Mouse (Mus musculus): ENCODE results near the gene Ccdc181. TPM values are rescaled to one million over a fixed set of nuclear protein-coding genes. Genes with fewer than 3 reads are reported as not detected.

Ccdc181 gene
- polyA plus RNA-seq, 1 experiment: 0.92 TPM

DNA sequence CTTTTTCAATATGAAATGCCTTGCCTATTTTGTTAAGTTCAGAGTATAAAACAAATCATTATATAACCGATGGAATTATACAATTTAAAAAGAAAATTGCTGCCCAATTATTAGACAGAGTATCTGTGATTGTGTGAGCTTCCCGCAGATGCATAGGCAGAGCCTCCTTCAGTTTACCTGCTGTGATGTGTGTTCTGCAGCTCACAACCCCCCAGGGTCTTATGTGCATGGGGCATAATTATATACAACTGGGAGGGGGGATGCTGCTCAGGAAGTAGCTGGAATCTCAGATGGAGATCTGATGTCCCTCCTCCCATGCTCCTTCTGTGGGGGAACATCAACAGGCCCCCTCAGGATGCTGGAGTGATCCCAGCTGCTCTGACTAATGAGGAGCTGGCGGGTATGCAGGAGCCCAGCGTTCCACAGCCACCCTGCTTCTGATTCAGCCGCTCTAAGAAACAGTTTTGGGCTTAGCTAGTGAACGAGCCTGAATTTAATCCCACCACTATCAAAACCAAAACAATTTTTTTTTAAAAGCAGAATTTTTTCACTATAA, 51.3 kb downstream of the Ccdc181 start:
- no peaks in the 10 kb centered on the region for H3K4me1 ChIP-seq (ENCODE audit: control insufficient read depth, insufficient read depth, insufficient read length)
- TF ChIP-seq POLR2A (IDR thresholded peaks at IDR 0.05; ENCODE audit: low read depth, low read length) (no peak), CTCF (IDR thresholded peaks at IDR 0.05; ENCODE audit: extremely low read depth, insufficient read depth, insufficient read length, insufficient replicate concordance) (no peak)
- DNase-seq (ENCODE audit: low read depth in 1 of 2, low spot score in 2 of 2): no peak
- no peak overlapping the region for H3K4me3 ChIP-seq (ENCODE audit: extremely low read depth, insufficient read depth, insufficient read length)
- H3K27ac ChIP-seq (ENCODE audit: insufficient read depth, low read length): no peak overlapping the region
- no peaks in the 10 kb centered on the region for H3K36me3 ChIP-seq (ENCODE audit: control insufficient read depth, insufficient read depth, low read length)
- H3K27me3 ChIP-seq (ENCODE audit: control insufficient read depth, insufficient read depth, low read length): no peaks in the 10 kb centered on the region
- 85% methylated on average over 6 of the region's 6 CpGs for WGBS

DNA sequence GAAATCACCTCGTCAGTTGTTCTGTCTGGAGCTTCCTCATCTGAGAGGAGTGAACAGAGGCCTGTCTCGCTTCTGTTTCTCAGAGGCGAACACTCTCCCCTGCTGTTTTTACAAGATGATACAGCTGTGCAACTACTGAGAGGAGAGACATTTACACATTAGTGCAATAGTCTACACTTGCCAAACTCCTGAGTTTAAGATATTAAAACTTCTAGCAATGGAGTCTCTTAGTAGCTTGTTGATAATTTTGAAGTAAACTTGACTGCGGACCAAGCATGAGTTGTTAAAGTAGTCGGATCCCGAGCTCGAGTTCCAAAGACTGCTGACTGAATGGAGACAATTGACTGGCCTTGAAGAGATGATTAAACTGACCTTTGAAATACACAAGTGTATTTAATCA, 52.4 kb downstream of the Ccdc181 start:
- 75% methylated on average over 7 of the region's 7 CpGs for WGBS
- Histone ChIP-seq H3K27me3 (ENCODE audit: control insufficient read depth, insufficient read depth, low read length) (no peaks in the 10 kb centered on the region), H3K4me3 (ENCODE audit: extremely low read depth, insufficient read depth, insufficient read length) (no peak overlapping the region), H3K36me3 (ENCODE audit: control insufficient read depth, insufficient read depth, low read length) (no peaks in the 10 kb centered on the region), H3K27ac (ENCODE audit: insufficient read depth, low read length) (no peak overlapping the region), H3K4me1 (ENCODE audit: control insufficient read depth, insufficient read depth, insufficient read length) (no peaks in the 10 kb centered on the region)
- no peak for DNase-seq (ENCODE audit: low read depth in 1 of 2, low spot score in 2 of 2)
- TF ChIP-seq POLR2A (IDR thresholded peaks at IDR 0.05; ENCODE audit: low read depth, low read length) (no peak), CTCF (IDR thresholded peaks at IDR 0.05; ENCODE audit: extremely low read depth, insufficient read depth, insufficient read length, insufficient replicate concordance) (no peak)

GRCm38 (mm10) chr1:164332559-164332958, 57.2 kb downstream of the Ccdc181 start:
- H3K36me3 ChIP-seq (ENCODE audit: control insufficient read depth, insufficient read depth, low read length): peaks cover 2% of the 10 kb centered on the region; the same call in 1 of the 2 replicates
- 74% methylated on average over 11 of the region's 11 CpGs for WGBS
- H3K27ac ChIP-seq (ENCODE audit: insufficient read depth, low read length): no peak overlapping the region
- H3K27me3 ChIP-seq (ENCODE audit: control insufficient read depth, insufficient read depth, low read length): no peaks in the 10 kb centered on the region
- no peaks in the 10 kb centered on the region for H3K4me1 ChIP-seq (ENCODE audit: control insufficient read depth, insufficient read depth, insufficient read length)
- TF ChIP-seq POLR2A (IDR thresholded peaks at IDR 0.05; ENCODE audit: low read depth, low read length) (no peak), CTCF (IDR thresholded peaks at IDR 0.05; ENCODE audit: extremely low read depth, insufficient read depth, insufficient read length, insufficient replicate concordance) (no peak)
- no peak for DNase-seq (ENCODE audit: low read depth in 1 of 2, low spot score in 2 of 2)
- no peak overlapping the region for H3K4me3 ChIP-seq (ENCODE audit: extremely low read depth, insufficient read depth, insufficient read length)

GRCm38 (mm10) chr1:164335435-164335834, 60.0 kb downstream of the Ccdc181 start:
- H3K4me3 ChIP-seq (ENCODE audit: extremely low read depth, insufficient read depth, insufficient read length): no peak overlapping the region
- no peak for TF ChIP-seq CTCF (IDR thresholded peaks at IDR 0.05; ENCODE audit: extremely low read depth, insufficient read depth, insufficient read length, insufficient replicate concordance)
- TF ChIP-seq POLR2A (IDR thresholded peaks at IDR 0.05; ENCODE audit: low read depth, low read length): no peak
- WGBS: 86% methylated on average over 3 of the region's 3 CpGs
- H3K27me3 ChIP-seq (ENCODE audit: control insufficient read depth, insufficient read depth, low read length): no peaks in the 10 kb centered on the region
- no peak overlapping the region for H3K27ac ChIP-seq (ENCODE audit: insufficient read depth, low read length)
- no peak for DNase-seq (ENCODE audit: low read depth in 1 of 2, low spot score in 2 of 2)
- peaks cover 2% of the 10 kb centered on the region; the same call in 1 of the 2 replicates for H3K36me3 ChIP-seq (ENCODE audit: control insufficient read depth, insufficient read depth, low read length)
- no peaks in the 10 kb centered on the region for H3K4me1 ChIP-seq (ENCODE audit: control insufficient read depth, insufficient read depth, insufficient read length)

DNA sequence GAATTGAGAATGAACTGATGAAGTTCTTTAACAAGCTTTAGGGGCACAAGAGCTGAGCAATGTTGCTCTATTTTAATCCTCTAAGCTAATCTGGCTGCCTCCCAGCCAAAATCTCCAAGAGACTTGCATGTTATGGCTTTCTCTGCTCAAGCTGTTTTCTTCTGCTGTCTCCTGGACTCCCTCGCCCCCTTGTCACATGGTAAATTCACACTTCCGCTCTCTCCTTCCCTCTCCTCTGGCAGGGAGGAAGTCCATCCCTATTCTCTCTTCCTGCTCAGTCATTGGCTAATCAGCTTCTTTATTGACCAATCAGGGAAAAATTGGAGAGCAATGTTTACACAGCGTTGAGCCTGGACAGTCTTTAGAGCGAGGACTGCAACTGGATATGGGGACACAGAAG, 60.5 kb downstream of the Ccdc181 start:
- Histone ChIP-seq H3K4me1 (ENCODE audit: control insufficient read depth, insufficient read depth, insufficient read length) (no peaks in the 10 kb centered on the region), H3K36me3 (ENCODE audit: control insufficient read depth, insufficient read depth, low read length) (peaks cover 2% of the 10 kb centered on the region; the same call in 1 of the 2 replicates), H3K4me3 (ENCODE audit: extremely low read depth, insufficient read depth, insufficient read length) (no peak overlapping the region), H3K27ac (ENCODE audit: insufficient read depth, low read length) (no peak overlapping the region), H3K27me3 (ENCODE audit: control insufficient read depth, insufficient read depth, low read length) (no peaks in the 10 kb centered on the region)
- DNase-seq (ENCODE audit: low read depth in 1 of 2, low spot score in 2 of 2): no peak
- 96% methylated on average over 4 of the region's 4 CpGs for WGBS
- TF ChIP-seq POLR2A (IDR thresholded peaks at IDR 0.05; ENCODE audit: low read depth, low read length) (no peak), CTCF (IDR thresholded peaks at IDR 0.05; ENCODE audit: extremely low read depth, insufficient read depth, insufficient read length, insufficient replicate concordance) (no peak)

Other genes with a start within 250 kb of the Ccdc181 start
- 0.09 and 0.13 TPM in 2 replicates for gene Sele, start 227.4 kb upstream of the Ccdc181 start, polyA plus RNA-seq (2012; rRNA removed)
- 68.6 and 72.4 TPM in 2 replicates for gene Sell, start 213.6 kb upstream of the Ccdc181 start, polyA plus RNA-seq (2012; rRNA removed)
- 2.2 and 2.8 TPM in 2 replicates for gene Selp, start 160.3 kb upstream of the Ccdc181 start, polyA plus RNA-seq (2012; rRNA removed)
- gene F5, start 123.7 kb upstream of the Ccdc181 start, polyA plus RNA-seq (2012; rRNA removed): 2.0 and 2.3 TPM in 2 replicates
- 2.9 and 4.2 TPM in 2 replicates for gene Slc19a2, start 26.5 kb upstream of the Ccdc181 start, polyA plus RNA-seq (2012; rRNA removed)
- gene Nme7, start 28.5 kb downstream of the Ccdc181 start, polyA plus RNA-seq (2012; rRNA removed): 2.5 and 3.8 TPM in 2 replicates
- gene Blzf1, start 31.9 kb downstream of the Ccdc181 start, polyA plus RNA-seq (2012; rRNA removed): 1.1 and 1.3 TPM in 2 replicates
- 11.2 and 12.1 TPM in 2 replicates for gene Atp1b1, start 182.8 kb downstream of the Ccdc181 start, polyA plus RNA-seq (2012; rRNA removed)